Mouse (Mus musculus): ENCODE results near the gene Hist4h4.

DNA sequence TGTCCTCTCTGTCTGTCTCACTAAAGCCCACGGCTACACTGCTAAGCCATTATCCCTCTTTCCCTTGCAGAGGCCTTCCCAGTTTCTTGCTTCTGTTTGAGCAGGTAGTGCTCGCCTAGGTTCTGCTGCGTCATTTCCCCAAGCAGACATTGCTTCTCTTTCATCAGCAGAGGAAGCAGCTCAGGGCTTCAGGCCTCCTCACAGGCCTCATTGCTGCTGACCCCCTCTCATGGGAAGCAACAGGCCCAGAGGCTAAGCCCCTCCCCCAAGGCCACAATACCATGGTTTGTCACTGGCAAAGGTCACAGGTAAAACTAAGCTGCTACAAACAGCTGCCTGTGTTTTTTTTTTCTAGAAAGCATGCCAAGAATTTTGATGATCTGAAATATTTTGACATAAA is 48.5 kb upstream of the Hist4h4 start:
- TF ChIP-seq POLR2A (IDR thresholded peaks at IDR 0.05; ENCODE audit: low read depth, low read length) (no peak), CTCF (IDR thresholded peaks at IDR 0.05; ENCODE audit: extremely low read depth, insufficient read length, insufficient replicate concordance, low read depth, low read length) (no peak)
